Mouse (Mus musculus) hematopoietic stem cell, adult 5-6 weeks (primary cell): ENCODE data around the gene Foxe1. TPM values are rescaled to one million over a fixed set of nuclear protein-coding genes. Genes with fewer than 3 reads are reported as not detected.

Experiments used
- ATAC-seq, 2 experiments: fragments of 125-278 bp in 1 of 2; replicated peaks in 1 of 2; 2 replicates each; pipeline ENCODE4 v1.8.0; 2016 to 2017; ENCODE audit warnings: inconsistent platforms in 2 of 2, mild to moderate bottlenecking in 2 of 2, moderate number of reproducible peaks in 2 of 2, low read depth in 1 of 2, moderate TSS enrichment in 1 of 2; ENCODE audit not compliant: low FRiP score in 2 of 2, poor library complexity in 2 of 2, severe bottlenecking in 2 of 2, insufficient read depth in 1 of 2, low TSS enrichment in 1 of 2
- total RNA-seq: library from RNA; stranded (forward); fragments of 172-1452, 232-1000 nt; gene quantifications from 2 replicates; pipeline ENCODE4 v1.2.3, GENCODE M21; 2017

Gene Foxe1
- total RNA-seq, 1 experiment from 2014 or later, result not detected

- ATAC-seq, result peak; percentile 69 to 84
Observed at GRCm38 (mm10) chr4:46374869-46375368, 31.5 kb downstream of the Foxe1 start.

- ATAC-seq, result no peak
Observed at GRCm38 (mm10) chr4:46388556-46388955, 45.1 kb downstream of the Foxe1 start.

- peak; percentile 89 to 91 for ATAC-seq
Observed at GRCm38 (mm10) chr4:46389013-46389611, 45.7 kb downstream of the Foxe1 start, which contains the start of gene Trmo. Gene Trmo (minus strand): TSS chr4:46389437.

- peak in 1 of 2 experiments; percentile 46; a peak in 1 of 4 replicates for ATAC-seq
Observed at GRCm38 (mm10) chr4:46389612-46390341, 46.4 kb downstream of the Foxe1 start.

- ATAC-seq, result peak; percentile 61 to 66
Observed at GRCm38 (mm10) chr4:46390390-46390970, 47.1 kb downstream of the Foxe1 start.

GRCm38 (mm10) chr4:46394388-46394787 is 51.0 kb downstream of the Foxe1 start:
- no peak for ATAC-seq

GRCm38 (mm10) chr4:46395736-46396135 is 52.3 kb downstream of the Foxe1 start:
- ATAC-seq, result no peak; a peak in 1 of 4 replicates

Other genes with a start within 250 kb of the Foxe1 start
- 74.3 and 104 TPM in 2 replicates for gene Ncbp1, start 205.0 kb upstream of the Foxe1 start, total RNA-seq
- gene Tstd2, start 204.9 kb upstream of the Foxe1 start, total RNA-seq, result 24.7 and 29.0 TPM in 2 replicates
- gene Xpa, start 147.3 kb upstream of the Foxe1 start, total RNA-seq, result 59.0 and 61.1 TPM in 2 replicates
- gene Trmo, start 45.8 kb downstream of the Foxe1 start, total RNA-seq, result 10.6 and 12.9 TPM in 2 replicates
- gene Hemgn, start 69.9 kb downstream of the Foxe1 start, total RNA-seq, result 35.5 and 57.0 TPM in 2 replicates
- gene Anp32b, start 107.3 kb downstream of the Foxe1 start, total RNA-seq, result 103 and 209 TPM in 2 replicates
- 47.3 and 48.7 TPM in 2 replicates for gene Nans, start 145.6 kb downstream of the Foxe1 start, total RNA-seq
- 17.7 and 43.5 TPM in 2 replicates for gene Trim14, start 192.5 kb downstream of the Foxe1 start, total RNA-seq